Mouse (Mus musculus) limb, embryonic 11.5 days (tissue): ENCODE data around the gene Psmb6. TPM values are rescaled to one million over a fixed set of nuclear protein-coding genes. Genes with fewer than 3 reads are reported as not detected.
"Not testable (repeated sequence)": the region's sequence is repeated elsewhere in the genome, so short reads cannot be mapped to it uniquely, and the experiment has no call there.

Source experiments
- ATAC-seq: fragments of 200-750 bp; cut with Nextera tagmentation; 2 replicates; pipeline ENCODE4 v1.8.0; 2017; ENCODE audit warnings: low read depth; ENCODE audit not compliant: insufficient number of reproducible peaks, low FRiP score, low TSS enrichment
- DNase-seq: peaks from one replicate; pipeline ENCODE4 v3.0.0-alpha.2; 2015; ENCODE audit warnings: low spot score
- H3K27ac ChIP-seq: fragments of 300-500 bp; sonication (generic); replicated peaks from 2 replicates; pipeline ENCODE4 v1.5.1; 2014; ENCODE audit warnings: low read depth, mild to moderate bottlenecking, low read length
- H3K27me3 ChIP-seq: fragments of 300-500 bp; sonication (generic); 2 replicates; pipeline ENCODE4 v1.6.1; 2014; ENCODE audit warnings: mild to moderate bottlenecking, low read length, mixed read lengths; ENCODE audit not compliant: control insufficient read depth, insufficient read depth
- H3K36me3 ChIP-seq: fragments of 300-500 bp; sonication (generic); 2 replicates; pipeline ENCODE4 v1.6.1; 2014; ENCODE audit warnings: mild to moderate bottlenecking, low read length, moderate library complexity, mixed read lengths; ENCODE audit not compliant: control insufficient read depth, insufficient read depth
- H3K4me1 ChIP-seq: fragments of 300-500 bp; sonication (generic); 2 replicates; pipeline ENCODE4 v1.6.1; 2014; ENCODE audit warnings: low read length, mixed read lengths; ENCODE audit not compliant: control insufficient read depth, insufficient read depth
- H3K4me2 ChIP-seq: fragments of 300-500 bp; sonication (generic); 2 replicates; pipeline ENCODE4 v1.6.1; 2014; ENCODE audit warnings: low read depth, mild to moderate bottlenecking, moderate library complexity; ENCODE audit not compliant: severe bottlenecking
- H3K4me3 ChIP-seq: fragments of 300-500 bp; sonication (generic); 2 replicates; pipeline ENCODE4 v1.5.1; 2014; ENCODE audit warnings: low read depth, low read length
- H3K9ac ChIP-seq: fragments of 300-500 bp; sonication (generic); 2 replicates; pipeline ENCODE4 v1.6.1; 2014; ENCODE audit warnings: mild to moderate bottlenecking, low read length
- H3K9me3 ChIP-seq: fragments of 300-500 bp; sonication (generic); 2 replicates; pipeline ENCODE4 v1.6.1; 2016; ENCODE audit warnings: low read length; ENCODE audit not compliant: control insufficient read depth
- WGBS: fragments of 180-500 bp; shearing (Covaris S2); extraction: QIAGEN DNeasy Blood & Tissue Kit; methylation state at CpG from one replicate; pipeline ENCODE4 v1.1.7; 2014; 5-methylcytosine and 5-hydroxymethylcytosine counted together
- polyA plus RNA-seq: library from polyadenylated mRNA; unstranded; fragments of >200 nt; fragmentation: Nextera tagmentation; extraction: Ambion mirVana; gene quantifications from 2 replicates; pipeline ENCODE4 v1.2.1, GENCODE M21; 2014

The Psmb6 gene
- polyA plus RNA-seq, 1 experiment from 2014 or later = 999 TPM

DNA sequence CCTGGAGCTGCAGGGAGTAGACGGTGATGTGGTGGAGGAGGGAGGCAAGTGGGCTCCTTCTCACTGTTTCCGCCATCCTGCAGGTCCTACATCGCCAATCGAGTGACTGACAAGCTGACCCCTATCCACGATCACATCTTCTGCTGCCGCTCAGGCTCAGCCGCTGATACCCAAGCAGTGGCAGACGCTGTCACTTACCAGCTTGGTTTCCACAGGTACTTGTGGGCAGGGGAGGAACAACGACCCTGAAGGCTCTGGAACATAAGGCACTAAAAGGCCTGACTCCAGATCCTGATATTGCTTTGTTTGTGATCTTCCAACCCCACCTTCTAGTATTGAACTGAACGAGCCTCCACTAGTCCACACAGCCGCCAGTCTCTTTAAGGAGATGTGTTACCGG lies 1.0 kb downstream of the Psmb6 start:
- H3K4me2 ChIP-seq = peak overlapping the region; percentile 70
- DNase-seq (no peak), ATAC-seq (no peak)
- no peaks in the 10 kb centered on the region for H3K27me3 ChIP-seq
- peak overlapping the region; percentile 56; the same call in 1 of the 2 replicates for H3K9ac ChIP-seq
- H3K4me1 ChIP-seq = no peaks in the 10 kb centered on the region
- H3K27ac ChIP-seq = no peak overlapping the region
- no peaks in the 10 kb centered on the region for H3K9me3 ChIP-seq
- H3K36me3 ChIP-seq = peaks cover 8% of the 10 kb centered on the region; the same call in 1 of the 2 replicates
- 86% methylated on average over 12 of the region's 12 CpGs for WGBS
- H3K4me3 ChIP-seq = peak overlapping the region; percentile 64

- WGBS = 88% methylated on average over 7 of the region's 7 CpGs
- H3K4me2 ChIP-seq = no peak overlapping the region
- ATAC-seq = no peak
- no peak overlapping the region for H3K4me3 ChIP-seq
- H3K9ac ChIP-seq = no peak overlapping the region
- no peak overlapping the region for H3K27ac ChIP-seq
- DNase-seq = no peak
- no peaks in the 10 kb centered on the region for H3K4me1 ChIP-seq
- peaks cover 8% of the 10 kb centered on the region; the same call in 1 of the 2 replicates for H3K36me3 ChIP-seq
- no peaks in the 10 kb centered on the region for H3K27me3 ChIP-seq
- H3K9me3 ChIP-seq = no peaks in the 10 kb centered on the region
These were observed 3.4 kb downstream of the Psmb6 start for GRCm38 (mm10) chr11:70528610-70529009.

GRCm38 (mm10) chr11:70531065-70531464 lies 5.9 kb downstream of the Psmb6 start:
- not testable (repeated sequence) for H3K9me3 ChIP-seq, H3K4me2 ChIP-seq, H3K4me3 ChIP-seq, H3K36me3 ChIP-seq, DNase-seq, ATAC-seq, H3K9ac ChIP-seq, H3K27ac ChIP-seq, H3K27me3 ChIP-seq, H3K4me1 ChIP-seq
- 82% methylated on average over 2 of the region's 2 CpGs for WGBS

GRCm38 (mm10) chr11:70532839-70533238 lies 7.7 kb downstream of the Psmb6 start, which contains the start of gene Gm40193:
Gm40193 (minus strand) TSS chr11:70532939.
- no peaks in the 10 kb centered on the region for H3K27me3 ChIP-seq
- WGBS = 86% methylated on average over 6 of the region's 6 CpGs
- H3K36me3 ChIP-seq = peaks cover 2% of the 10 kb centered on the region; the same call in 1 of the 2 replicates
- no peaks in the 10 kb centered on the region for H3K9me3 ChIP-seq
- no peak within 1 kb of the TSS for H3K27ac ChIP-seq
- no peak within 1 kb of the TSS for H3K4me2 ChIP-seq
- ATAC-seq (no peak), DNase-seq (no peak)
- H3K4me1 ChIP-seq = no peaks in the 10 kb centered on the region
- no peak within 1 kb of the TSS for H3K9ac ChIP-seq
- H3K4me3 ChIP-seq = no peak within 1 kb of the TSS

DNA sequence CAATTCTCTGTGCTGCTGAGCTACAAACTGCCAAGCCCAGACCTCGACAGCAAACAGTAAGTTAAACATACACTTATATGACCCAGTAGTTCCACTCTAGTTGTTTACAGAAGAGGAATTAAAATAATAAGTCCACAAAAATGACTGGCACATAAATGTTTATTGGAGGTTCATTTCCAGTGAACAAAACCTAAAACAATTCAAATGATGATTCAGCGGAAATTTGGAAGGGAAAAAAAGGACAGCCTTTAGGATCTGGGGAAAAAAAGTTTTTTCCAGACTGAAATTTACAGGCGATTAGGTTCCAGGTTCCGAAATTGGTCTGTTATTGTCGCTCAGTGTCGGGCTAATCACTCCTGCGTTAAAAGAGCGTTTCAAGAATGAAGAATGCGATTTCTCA lies 14.3 kb downstream of the Psmb6 start:
- Histone ChIP-seq H3K9ac (no peak overlapping the region; the same call in 1 of the 2 replicates), H3K4me2 (peak overlapping the region; percentile 84), H3K4me3 (peak overlapping the region; percentile 57), H3K36me3 (no peaks in the 10 kb centered on the region), H3K27ac (no peak overlapping the region), H3K9me3 (no peaks in the 10 kb centered on the region), H3K4me1 (no peaks in the 10 kb centered on the region), H3K27me3 (peaks cover 21% of the 10 kb centered on the region)
- WGBS = 21% methylated on average over 9 of the region's 9 CpGs
- DNase-seq (no peak), ATAC-seq (no peak)

GRCm38 (mm10) chr11:70539877-70540587 lies 14.9 kb downstream of the Psmb6 start, which contains the start of gene Pld2:
Pld2 (plus strand) TSS chr11:70540064.
- peak; percentile 89 for ATAC-seq
- Histone ChIP-seq H3K27me3 (peaks cover 21% of the 10 kb centered on the region), H3K4me1 (no peaks in the 10 kb centered on the region), H3K9ac (peak within 1 kb of the TSS; percentile 63), H3K27ac (0 out of 2 replicates have a peak within 1 kb of the TSS, but pooled peaks have one; percentile 6), H3K9me3 (no peaks in the 10 kb centered on the region), H3K4me2 (peak within 1 kb of the TSS; percentile 84), H3K4me3 (peak within 1 kb of the TSS; percentile 57), H3K36me3 (no peaks in the 10 kb centered on the region)
- under 1% methylated on average over 59 of the region's 65 CpGs for WGBS
- peak; percentile 89 for DNase-seq

- Histone ChIP-seq H3K4me1 (no peaks in the 10 kb centered on the region), H3K4me2 (peak overlapping the region; percentile 84; the same call in 1 of the 2 replicates), H3K27me3 (peaks cover 21% of the 10 kb centered on the region), H3K36me3 (no peaks in the 10 kb centered on the region), H3K4me3 (no peak overlapping the region; the same call in 1 of the 2 replicates), H3K9me3 (no peaks in the 10 kb centered on the region), H3K27ac (no peak overlapping the region), H3K9ac (no peak overlapping the region; the same call in 1 of the 2 replicates)
- DNase-seq = no peak
- ATAC-seq = no peak
- WGBS = 89% methylated on average over 7 of the region's 7 CpGs
These were observed 15.8 kb downstream of the Psmb6 start for GRCm38 (mm10) chr11:70540928-70541327.

DNA sequence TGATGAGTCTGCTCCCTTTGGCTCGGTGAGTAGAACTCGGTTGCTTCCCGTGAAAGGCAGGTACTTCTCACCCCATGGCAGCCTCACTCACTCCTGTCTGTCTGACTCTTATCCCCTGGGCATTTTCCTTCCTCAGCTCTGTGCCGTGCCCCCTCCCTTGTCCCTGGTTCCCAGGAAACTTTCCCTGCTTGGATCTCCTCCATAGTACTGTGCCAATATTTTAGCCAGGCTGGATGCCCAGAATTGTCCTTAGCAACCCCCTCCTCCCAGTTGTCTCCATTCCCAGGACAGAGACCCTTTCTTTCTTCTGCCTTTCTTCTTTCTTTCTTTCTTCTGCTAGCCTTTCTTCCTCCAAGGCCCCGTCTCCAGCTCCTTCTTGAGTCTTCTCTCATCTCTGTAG lies 16.2 kb downstream of the Psmb6 start:
- H3K36me3 ChIP-seq = no peaks in the 10 kb centered on the region
- no peaks in the 10 kb centered on the region for H3K9me3 ChIP-seq
- no peak overlapping the region for H3K4me2 ChIP-seq
- no peak overlapping the region for H3K9ac ChIP-seq
- 79% methylated on average over 5 of the region's 5 CpGs for WGBS
- peaks cover 21% of the 10 kb centered on the region for H3K27me3 ChIP-seq
- no peak for DNase-seq
- no peak overlapping the region for H3K27ac ChIP-seq
- no peak for ATAC-seq
- H3K4me3 ChIP-seq = no peak overlapping the region
- H3K4me1 ChIP-seq = no peaks in the 10 kb centered on the region
